Mouse (Mus musculus): ENCODE results near the gene Ntrk1. TPM values are rescaled to one million over a fixed set of nuclear protein-coding genes. Genes with fewer than 3 reads are reported as not detected.

The Ntrk1 gene
- total RNA-seq, 1 experiment from 2014 or later: not detected

- ATAC-seq (replicated peaks in 1 of 2; ENCODE audit: insufficient read depth in 1 of 2, low FRiP score in 2 of 2, low TSS enrichment in 1 of 2, low read depth in 1 of 2, poor library complexity in 2 of 2, severe bottlenecking in 2 of 2): peak; percentile 50 to 54; a peak in 1 of 4 replicates
These were observed 645 bp upstream of the Ntrk1 start for GRCm38 (mm10) chr3:87795336-87796277.

GRCm38 (mm10) chr3:87789768-87790167 is 5.2 kb downstream of the Ntrk1 start:
- no peak for ATAC-seq (replicated peaks in 1 of 2; ENCODE audit: insufficient read depth in 1 of 2, low FRiP score in 2 of 2, low TSS enrichment in 1 of 2, low read depth in 1 of 2, poor library complexity in 2 of 2, severe bottlenecking in 2 of 2)

GRCm38 (mm10) chr3:87789248-87789647 is 5.7 kb downstream of the Ntrk1 start:
- ATAC-seq (replicated peaks in 1 of 2; ENCODE audit: insufficient read depth in 1 of 2, low FRiP score in 2 of 2, low TSS enrichment in 1 of 2, low read depth in 1 of 2, poor library complexity in 2 of 2, severe bottlenecking in 2 of 2): no peak

GRCm38 (mm10) chr3:87785626-87786214 is 9.2 kb downstream of the Ntrk1 start:
- no peak for ATAC-seq (replicated peaks in 1 of 2; ENCODE audit: insufficient read depth in 1 of 2, low FRiP score in 2 of 2, low TSS enrichment in 1 of 2, low read depth in 1 of 2, poor library complexity in 2 of 2, severe bottlenecking in 2 of 2)

GRCm38 (mm10) chr3:87785156-87785555 is 9.8 kb downstream of the Ntrk1 start:
- ATAC-seq (replicated peaks in 1 of 2; ENCODE audit: insufficient read depth in 1 of 2, low FRiP score in 2 of 2, low TSS enrichment in 1 of 2, low read depth in 1 of 2, poor library complexity in 2 of 2, severe bottlenecking in 2 of 2): no peak

GRCm38 (mm10) chr3:87783282-87784023 is 11.5 kb downstream of the Ntrk1 start:
- ATAC-seq (replicated peaks in 1 of 2; ENCODE audit: insufficient read depth in 1 of 2, low FRiP score in 2 of 2, low TSS enrichment in 1 of 2, low read depth in 1 of 2, poor library complexity in 2 of 2, severe bottlenecking in 2 of 2): 0 out of 4 replicates have a peak, but pooled peaks of 1 of the 2 experiments have one; percentile 24

GRCm38 (mm10) chr3:87779086-87779485 is 15.9 kb downstream of the Ntrk1 start:
- no peak for ATAC-seq (replicated peaks in 1 of 2; ENCODE audit: insufficient read depth in 1 of 2, low FRiP score in 2 of 2, low TSS enrichment in 1 of 2, low read depth in 1 of 2, poor library complexity in 2 of 2, severe bottlenecking in 2 of 2)

GRCm38 (mm10) chr3:87778283-87778682 is 16.7 kb downstream of the Ntrk1 start:
- no peak for ATAC-seq (replicated peaks in 1 of 2; ENCODE audit: insufficient read depth in 1 of 2, low FRiP score in 2 of 2, low TSS enrichment in 1 of 2, low read depth in 1 of 2, poor library complexity in 2 of 2, severe bottlenecking in 2 of 2)

- no peak for ATAC-seq (replicated peaks in 1 of 2; ENCODE audit: insufficient read depth in 1 of 2, low FRiP score in 2 of 2, low TSS enrichment in 1 of 2, low read depth in 1 of 2, poor library complexity in 2 of 2, severe bottlenecking in 2 of 2)
These were observed 23.9 kb downstream of the Ntrk1 start for GRCm38 (mm10) chr3:87771088-87771487.

- ATAC-seq (replicated peaks in 1 of 2; ENCODE audit: insufficient read depth in 1 of 2, low FRiP score in 2 of 2, low TSS enrichment in 1 of 2, low read depth in 1 of 2, poor library complexity in 2 of 2, severe bottlenecking in 2 of 2): 0 out of 4 replicates have a peak, but pooled peaks of 1 of the 2 experiments have one; percentile 40
These were observed 24.7 kb downstream of the Ntrk1 start for GRCm38 (mm10) chr3:87770280-87770679.

- ATAC-seq (replicated peaks in 1 of 2; ENCODE audit: insufficient read depth in 1 of 2, low FRiP score in 2 of 2, low TSS enrichment in 1 of 2, low read depth in 1 of 2, poor library complexity in 2 of 2, severe bottlenecking in 2 of 2): no peak
These were observed 25.5 kb downstream of the Ntrk1 start for GRCm38 (mm10) chr3:87769506-87769905.

GRCm38 (mm10) chr3:87768844-87769243 is 26.1 kb downstream of the Ntrk1 start:
- peak; percentile 18 to 30; a peak in 2 of 4 replicates for ATAC-seq (replicated peaks in 1 of 2; ENCODE audit: insufficient read depth in 1 of 2, low FRiP score in 2 of 2, low TSS enrichment in 1 of 2, low read depth in 1 of 2, poor library complexity in 2 of 2, severe bottlenecking in 2 of 2)

- no peak for ATAC-seq (replicated peaks in 1 of 2; ENCODE audit: insufficient read depth in 1 of 2, low FRiP score in 2 of 2, low TSS enrichment in 1 of 2, low read depth in 1 of 2, poor library complexity in 2 of 2, severe bottlenecking in 2 of 2)
These were observed 26.5 kb downstream of the Ntrk1 start for GRCm38 (mm10) chr3:87768431-87768830.

- no peak for ATAC-seq (replicated peaks in 1 of 2; ENCODE audit: insufficient read depth in 1 of 2, low FRiP score in 2 of 2, low TSS enrichment in 1 of 2, low read depth in 1 of 2, poor library complexity in 2 of 2, severe bottlenecking in 2 of 2)
These were observed 27.2 kb downstream of the Ntrk1 start for GRCm38 (mm10) chr3:87767764-87768163.

- no peak for ATAC-seq (replicated peaks in 1 of 2; ENCODE audit: insufficient read depth in 1 of 2, low FRiP score in 2 of 2, low TSS enrichment in 1 of 2, low read depth in 1 of 2, poor library complexity in 2 of 2, severe bottlenecking in 2 of 2)
These were observed 28.7 kb downstream of the Ntrk1 start for GRCm38 (mm10) chr3:87766284-87766667.

- ATAC-seq (replicated peaks in 1 of 2; ENCODE audit: insufficient read depth in 1 of 2, low FRiP score in 2 of 2, low TSS enrichment in 1 of 2, low read depth in 1 of 2, poor library complexity in 2 of 2, severe bottlenecking in 2 of 2): no peak
These were observed 29.2 kb downstream of the Ntrk1 start for GRCm38 (mm10) chr3:87765631-87766283.

GRCm38 (mm10) chr3:87765091-87765490 is 29.9 kb downstream of the Ntrk1 start:
- peak; percentile 84 to 88 for ATAC-seq (replicated peaks in 1 of 2; ENCODE audit: insufficient read depth in 1 of 2, low FRiP score in 2 of 2, low TSS enrichment in 1 of 2, low read depth in 1 of 2, poor library complexity in 2 of 2, severe bottlenecking in 2 of 2)
